Mouse (Mus musculus) ovary, postnatal 36 days (tissue): ENCODE measurements around the gene Prkn.
A peak's percentile ranks its signal among the peaks of the same experiment; 100 is the strongest.

Experiments used
- DNase-seq: peaks from one replicate; pipeline ENCODE4 v3.0.0; 2022; ENCODE audit warnings: low spot score, mixed read lengths

Prkn gene

GRCm38 (mm10) chr17:12041091-12041655 is 1201.0 kb downstream of the Prkn start:
- DNase-seq = no peak

- DNase-seq = no peak
Observed at GRCm38 (mm10) chr17:12042561-12043256, 1202.5 kb downstream of the Prkn start.

GRCm38 (mm10) chr17:12044222-12044621 is 1204.0 kb downstream of the Prkn start:
- DNase-seq = no peak

- peak; percentile 26 for DNase-seq
Observed at GRCm38 (mm10) chr17:12045861-12046273, 1205.7 kb downstream of the Prkn start.

- no peak for DNase-seq
Observed at GRCm38 (mm10) chr17:12047032-12047431, 1206.8 kb downstream of the Prkn start.

- DNase-seq = no peak
Observed at GRCm38 (mm10) chr17:12047523-12047922, 1207.3 kb downstream of the Prkn start.

- DNase-seq = peak; percentile 23
Observed at GRCm38 (mm10) chr17:12048695-12049490, 1208.7 kb downstream of the Prkn start.

GRCm38 (mm10) chr17:12050261-12050660 is 1210.1 kb downstream of the Prkn start:
- no peak for DNase-seq

GRCm38 (mm10) chr17:12051031-12051430 is 1210.8 kb downstream of the Prkn start:
- no peak for DNase-seq

GRCm38 (mm10) chr17:12052651-12053050 is 1212.5 kb downstream of the Prkn start:
- no peak for DNase-seq

GRCm38 (mm10) chr17:12059041-12059440 is 1218.9 kb downstream of the Prkn start:
- no peak for DNase-seq

GRCm38 (mm10) chr17:12061381-12061780 is 1221.2 kb downstream of the Prkn start:
- DNase-seq = no peak

- DNase-seq = no peak
Observed at GRCm38 (mm10) chr17:12062861-12063260, 1222.7 kb downstream of the Prkn start.

- DNase-seq = no peak
Observed at GRCm38 (mm10) chr17:12063533-12063932, 1223.3 kb downstream of the Prkn start.

- no peak for DNase-seq
Observed at GRCm38 (mm10) chr17:12066054-12066453, 1225.9 kb downstream of the Prkn start.

- no peak for DNase-seq
Observed at GRCm38 (mm10) chr17:12076816-12077215, 1236.6 kb downstream of the Prkn start.

GRCm38 (mm10) chr17:12080656-12081495 is 1240.7 kb downstream of the Prkn start:
- no peak for DNase-seq

GRCm38 (mm10) chr17:12082201-12082600 is 1242.0 kb downstream of the Prkn start:
- no peak for DNase-seq

- no peak for DNase-seq
Observed at GRCm38 (mm10) chr17:12090261-12090927, 1250.2 kb downstream of the Prkn start.

GRCm38 (mm10) chr17:12092901-12093564 is 1252.8 kb downstream of the Prkn start:
- DNase-seq = no peak

GRCm38 (mm10) chr17:12094016-12094415 is 1253.8 kb downstream of the Prkn start:
- no peak for DNase-seq
